Mouse (Mus musculus): ENCODE data around the gene Strada. TPM values are rescaled to one million over a fixed set of nuclear protein-coding genes. Genes with fewer than 3 reads are reported as not detected.

Gene Strada
- polyA plus RNA-seq, 1 experiment from 2014 or later, result 36.7 TPM

GRCm38 (mm10) chr11:106178036-106178782 is 23.8 kb downstream of the Strada start:
- no peak overlapping the region for H3K27ac ChIP-seq (replicated peaks; ENCODE audit: low read depth, low read length)
- DNase-seq (ENCODE audit: low spot score) (no peak), ATAC-seq (ENCODE audit: insufficient number of reproducible peaks, low FRiP score, low TSS enrichment, low read depth) (no peak)
- WGBS, result 68% methylated on average over 5 of the region's 5 CpGs
- H3K4me3 ChIP-seq (ENCODE audit: low read depth, low read length), result no peak overlapping the region
- no peak overlapping the region for H3K9ac ChIP-seq (ENCODE audit: low read length)
- H3K9me3 ChIP-seq (ENCODE audit: control insufficient read depth, low read length), result no peaks in the 10 kb centered on the region
- H3K4me1 ChIP-seq (ENCODE audit: control insufficient read depth, insufficient read depth, low read length), result no peaks in the 10 kb centered on the region
- H3K4me2 ChIP-seq (ENCODE audit: low read depth, severe bottlenecking), result no peak overlapping the region
- no peaks in the 10 kb centered on the region for H3K27me3 ChIP-seq (ENCODE audit: control insufficient read depth, insufficient read depth, low read length)
- no peaks in the 10 kb centered on the region for H3K36me3 ChIP-seq (ENCODE audit: control insufficient read depth, insufficient read depth, low read length)

GRCm38 (mm10) chr11:106176372-106176771 is 25.6 kb downstream of the Strada start:
- H3K27ac ChIP-seq (replicated peaks; ENCODE audit: low read depth, low read length), result no peak overlapping the region
- ATAC-seq (ENCODE audit: insufficient number of reproducible peaks, low FRiP score, low TSS enrichment, low read depth) (no peak), DNase-seq (ENCODE audit: low spot score) (no peak)
- H3K4me2 ChIP-seq (ENCODE audit: low read depth, severe bottlenecking), result no peak overlapping the region
- H3K4me1 ChIP-seq (ENCODE audit: control insufficient read depth, insufficient read depth, low read length), result no peaks in the 10 kb centered on the region
- no peaks in the 10 kb centered on the region for H3K27me3 ChIP-seq (ENCODE audit: control insufficient read depth, insufficient read depth, low read length)
- no peak overlapping the region for H3K4me3 ChIP-seq (ENCODE audit: low read depth, low read length)
- 87% methylated on average over 5 of the region's 5 CpGs for WGBS
- H3K36me3 ChIP-seq (ENCODE audit: control insufficient read depth, insufficient read depth, low read length), result no peaks in the 10 kb centered on the region
- H3K9me3 ChIP-seq (ENCODE audit: control insufficient read depth, low read length), result no peaks in the 10 kb centered on the region
- H3K9ac ChIP-seq (ENCODE audit: low read length), result no peak overlapping the region

DNA sequence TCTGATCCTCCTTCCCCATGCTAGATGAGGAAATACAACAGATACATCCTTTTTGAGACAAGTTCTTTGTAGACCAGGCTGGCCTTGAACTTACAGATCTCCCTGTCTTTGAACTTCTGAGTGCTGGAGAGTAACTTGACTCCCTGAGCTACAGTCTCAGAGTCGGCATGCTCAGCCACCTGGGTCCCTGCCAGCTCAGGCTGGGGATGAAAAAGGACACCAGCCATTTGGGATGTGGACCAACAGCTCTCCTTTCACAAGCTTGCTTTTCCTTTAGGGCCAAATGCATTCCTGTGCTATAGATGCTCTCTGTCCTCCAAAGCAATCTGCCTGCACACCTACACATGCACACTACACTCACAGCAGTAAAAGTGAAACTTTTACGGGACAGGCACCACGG is 26.9 kb downstream of the Strada start:
- ATAC-seq (ENCODE audit: insufficient number of reproducible peaks, low FRiP score, low TSS enrichment, low read depth), result no peak
- WGBS, result 58% methylated on average over 3 of the region's 3 CpGs
- H3K27ac ChIP-seq (replicated peaks; ENCODE audit: low read depth, low read length), result no peak overlapping the region

DNA sequence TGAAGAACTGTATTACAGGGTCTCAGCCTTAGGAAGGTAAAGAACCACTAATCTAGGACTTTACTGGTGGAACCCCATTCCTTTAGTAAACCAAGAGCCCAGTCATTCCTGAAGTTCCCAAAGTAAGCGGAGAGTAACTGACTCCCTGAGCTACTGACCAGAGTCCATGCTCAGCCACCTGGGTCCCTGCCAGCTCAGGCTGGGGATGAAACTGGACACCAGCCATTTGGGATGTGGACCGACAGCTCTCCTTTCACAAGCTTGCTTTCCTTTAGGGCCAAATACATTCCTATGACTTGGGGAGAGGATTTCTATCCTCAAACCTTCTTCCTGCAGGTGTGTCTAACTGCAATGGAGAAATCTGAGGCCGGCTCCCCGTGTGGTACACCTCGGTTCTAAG is 27.6 kb downstream of the Strada start:
- Histone ChIP-seq H3K4me3 (ENCODE audit: low read depth, low read length) (no peak overlapping the region), H3K9ac (ENCODE audit: low read length) (no peak overlapping the region), H3K9me3 (ENCODE audit: control insufficient read depth, low read length) (no peaks in the 10 kb centered on the region), H3K4me1 (ENCODE audit: control insufficient read depth, insufficient read depth, low read length) (no peaks in the 10 kb centered on the region), H3K4me2 (ENCODE audit: low read depth, severe bottlenecking) (no peak overlapping the region), H3K27me3 (ENCODE audit: control insufficient read depth, insufficient read depth, low read length) (no peaks in the 10 kb centered on the region), H3K36me3 (ENCODE audit: control insufficient read depth, insufficient read depth, low read length) (peaks cover 2% of the 10 kb centered on the region; the same call in 1 of the 2 replicates), H3K27ac (replicated peaks; ENCODE audit: low read depth, low read length) (no peak overlapping the region)
- no peak for DNase-seq (ENCODE audit: low spot score)
- WGBS, result 82% methylated on average over 5 of the region's 5 CpGs
- no peak for ATAC-seq (ENCODE audit: insufficient number of reproducible peaks, low FRiP score, low TSS enrichment, low read depth)

More for the DNA sequence above, 26.9 kb downstream of the Strada start:
- no peaks in the 10 kb centered on the region for H3K9me3 ChIP-seq (ENCODE audit: control insufficient read depth, low read length)
- H3K4me1 ChIP-seq (ENCODE audit: control insufficient read depth, insufficient read depth, low read length), result no peaks in the 10 kb centered on the region
- H3K27me3 ChIP-seq (ENCODE audit: control insufficient read depth, insufficient read depth, low read length), result no peaks in the 10 kb centered on the region
- H3K4me2 ChIP-seq (ENCODE audit: low read depth, severe bottlenecking), result no peak overlapping the region
- peaks cover 2% of the 10 kb centered on the region; the same call in 1 of the 2 replicates for H3K36me3 ChIP-seq (ENCODE audit: control insufficient read depth, insufficient read depth, low read length)
- no peak for DNase-seq (ENCODE audit: low spot score)
- no peak overlapping the region for H3K9ac ChIP-seq (ENCODE audit: low read length)
- H3K4me3 ChIP-seq (ENCODE audit: low read depth, low read length), result no peak overlapping the region

- no peak for ATAC-seq (ENCODE audit: insufficient number of reproducible peaks, low FRiP score, low TSS enrichment, low read depth)
- Histone ChIP-seq H3K4me3 (ENCODE audit: low read depth, low read length) (no peak overlapping the region), H3K4me2 (ENCODE audit: low read depth, severe bottlenecking) (no peak overlapping the region), H3K9ac (ENCODE audit: low read length) (no peak overlapping the region), H3K27ac (replicated peaks; ENCODE audit: low read depth, low read length) (no peak overlapping the region), H3K9me3 (ENCODE audit: control insufficient read depth, low read length) (no peaks in the 10 kb centered on the region), H3K4me1 (ENCODE audit: control insufficient read depth, insufficient read depth, low read length) (no peaks in the 10 kb centered on the region), H3K27me3 (ENCODE audit: control insufficient read depth, insufficient read depth, low read length) (no peaks in the 10 kb centered on the region), H3K36me3 (ENCODE audit: control insufficient read depth, insufficient read depth, low read length) (peaks cover 2% of the 10 kb centered on the region; the same call in 1 of the 2 replicates)
- 98% methylated on average over 2 of the region's 2 CpGs for WGBS
- DNase-seq (ENCODE audit: low spot score), result no peak
Observed at GRCm38 (mm10) chr11:106173228-106173627, 28.7 kb downstream of the Strada start.

DNA sequence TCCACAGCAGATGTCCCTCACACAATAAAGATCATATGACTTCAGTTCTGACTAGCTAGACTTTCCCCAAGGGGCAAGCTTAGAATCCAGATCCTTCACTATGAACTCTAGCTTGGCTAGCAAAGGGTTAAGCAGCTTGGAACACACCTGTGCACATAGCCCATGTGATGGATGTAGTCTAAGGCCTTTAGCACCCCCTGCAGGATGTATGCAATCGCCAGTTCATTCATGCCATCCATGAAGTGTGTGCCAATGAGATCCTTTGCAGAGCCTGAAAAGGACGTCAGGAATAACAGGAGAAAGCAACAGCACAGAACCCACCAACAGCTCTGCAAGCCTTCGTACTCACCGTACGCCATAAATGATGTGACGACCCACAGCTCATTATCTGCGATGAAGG is 31.2 kb downstream of the Strada start:
- no peak for DNase-seq (ENCODE audit: low spot score)
- ATAC-seq (ENCODE audit: insufficient number of reproducible peaks, low FRiP score, low TSS enrichment, low read depth), result no peak
- H3K4me2 ChIP-seq (ENCODE audit: low read depth, severe bottlenecking), result no peak overlapping the region
- 79% methylated on average over 7 of the region's 7 CpGs for WGBS
- H3K36me3 ChIP-seq (ENCODE audit: control insufficient read depth, insufficient read depth, low read length), result peaks cover 7% of the 10 kb centered on the region
- no peaks in the 10 kb centered on the region for H3K27me3 ChIP-seq (ENCODE audit: control insufficient read depth, insufficient read depth, low read length)
- H3K9me3 ChIP-seq (ENCODE audit: control insufficient read depth, low read length), result no peaks in the 10 kb centered on the region
- no peak overlapping the region for H3K9ac ChIP-seq (ENCODE audit: low read length)
- H3K27ac ChIP-seq (replicated peaks; ENCODE audit: low read depth, low read length), result no peak overlapping the region
- H3K4me3 ChIP-seq (ENCODE audit: low read depth, low read length), result no peak overlapping the region
- no peaks in the 10 kb centered on the region for H3K4me1 ChIP-seq (ENCODE audit: control insufficient read depth, insufficient read depth, low read length)

DNA sequence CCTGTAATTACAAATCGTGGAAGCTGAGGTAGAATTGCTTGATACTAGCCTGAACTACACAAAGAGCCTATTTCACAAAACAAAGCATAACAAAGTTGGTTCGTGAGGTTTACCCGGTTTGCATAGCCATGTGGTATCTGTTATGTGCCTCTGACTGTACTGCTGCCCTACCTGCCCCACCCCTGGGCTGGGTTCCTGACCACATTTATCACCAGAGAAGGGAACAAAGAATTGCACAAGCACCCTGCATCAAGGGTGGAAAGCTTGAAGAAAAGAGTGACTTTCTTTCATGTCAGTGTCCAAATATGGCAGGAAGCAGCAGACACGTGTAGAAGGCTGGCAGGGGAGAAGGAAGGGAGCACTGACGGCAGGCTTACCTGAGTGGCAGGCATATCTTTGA is 34.5 kb downstream of the Strada start:
- Histone ChIP-seq H3K9me3 (ENCODE audit: control insufficient read depth, low read length) (no peaks in the 10 kb centered on the region), H3K4me3 (ENCODE audit: low read depth, low read length) (no peak overlapping the region), H3K9ac (ENCODE audit: low read length) (no peak overlapping the region), H3K4me2 (ENCODE audit: low read depth, severe bottlenecking) (no peak overlapping the region), H3K27me3 (ENCODE audit: control insufficient read depth, insufficient read depth, low read length) (no peaks in the 10 kb centered on the region), H3K27ac (replicated peaks; ENCODE audit: low read depth, low read length) (no peak overlapping the region), H3K36me3 (ENCODE audit: control insufficient read depth, insufficient read depth, low read length) (peaks cover 12% of the 10 kb centered on the region), H3K4me1 (ENCODE audit: control insufficient read depth, insufficient read depth, low read length) (no peaks in the 10 kb centered on the region)
- WGBS, result 86% methylated on average over 5 of the region's 5 CpGs
- no peak for DNase-seq (ENCODE audit: low spot score)
- no peak for ATAC-seq (ENCODE audit: insufficient number of reproducible peaks, low FRiP score, low TSS enrichment, low read depth)

- Histone ChIP-seq H3K9me3 (ENCODE audit: control insufficient read depth, low read length) (no peaks in the 10 kb centered on the region), H3K9ac (ENCODE audit: low read length) (no peak overlapping the region), H3K4me3 (ENCODE audit: low read depth, low read length) (no peak overlapping the region), H3K27ac (replicated peaks; ENCODE audit: low read depth, low read length) (no peak overlapping the region), H3K36me3 (ENCODE audit: control insufficient read depth, insufficient read depth, low read length) (peaks cover 10% of the 10 kb centered on the region), H3K27me3 (ENCODE audit: control insufficient read depth, insufficient read depth, low read length) (no peaks in the 10 kb centered on the region), H3K4me2 (ENCODE audit: low read depth, severe bottlenecking) (no peak overlapping the region), H3K4me1 (ENCODE audit: control insufficient read depth, insufficient read depth, low read length) (peaks cover 8% of the 10 kb centered on the region)
- DNase-seq (ENCODE audit: low spot score) (no peak), ATAC-seq (ENCODE audit: insufficient number of reproducible peaks, low FRiP score, low TSS enrichment, low read depth) (no peak)
- 88% methylated on average over 16 of the region's 16 CpGs for WGBS
Observed at GRCm38 (mm10) chr11:106164601-106165180, 37.3 kb downstream of the Strada start.
